Mouse (Mus musculus): ENCODE results near the gene Chic2. TPM values are rescaled to one million over a fixed set of nuclear protein-coding genes. Genes with fewer than 3 reads are reported as not detected.
A peak's percentile ranks its signal among the peaks of the same experiment; 100 is the strongest.

Gene Chic2
- polyA plus RNA-seq, 1 experiment = 31.6 TPM

DNA sequence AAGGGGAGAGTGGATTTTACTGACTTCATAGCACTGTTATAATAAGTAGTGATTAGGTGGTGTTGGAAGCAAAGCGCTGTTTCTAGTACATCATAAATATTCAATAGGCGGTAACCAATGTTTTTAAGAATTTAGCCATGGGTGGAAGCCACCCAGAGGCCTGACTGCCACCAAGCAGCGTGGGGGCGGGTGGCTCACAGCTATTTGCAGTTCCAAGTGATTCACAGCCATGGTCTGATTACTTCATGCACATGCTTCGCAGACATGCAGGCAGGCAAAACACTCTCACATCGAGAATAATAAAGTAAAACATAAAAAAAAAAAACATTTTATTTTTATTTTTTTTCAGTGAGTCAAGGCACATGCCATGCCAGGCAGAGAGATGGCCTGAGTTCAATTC is 75.2 kb downstream of the Chic2 start:
- TF ChIP-seq POLR2A (IDR thresholded peaks at IDR 0.05; ENCODE audit: borderline replicate concordance, extremely low read depth, insufficient read depth, insufficient read length, poor library complexity, severe bottlenecking) (no peak), CTCF (IDR thresholded peaks at IDR 0.05; ENCODE audit: borderline replicate concordance, extremely low read depth, insufficient read depth, insufficient read length) (no peak)
- no peak for DNase-seq (ENCODE audit: low read depth)

DNA sequence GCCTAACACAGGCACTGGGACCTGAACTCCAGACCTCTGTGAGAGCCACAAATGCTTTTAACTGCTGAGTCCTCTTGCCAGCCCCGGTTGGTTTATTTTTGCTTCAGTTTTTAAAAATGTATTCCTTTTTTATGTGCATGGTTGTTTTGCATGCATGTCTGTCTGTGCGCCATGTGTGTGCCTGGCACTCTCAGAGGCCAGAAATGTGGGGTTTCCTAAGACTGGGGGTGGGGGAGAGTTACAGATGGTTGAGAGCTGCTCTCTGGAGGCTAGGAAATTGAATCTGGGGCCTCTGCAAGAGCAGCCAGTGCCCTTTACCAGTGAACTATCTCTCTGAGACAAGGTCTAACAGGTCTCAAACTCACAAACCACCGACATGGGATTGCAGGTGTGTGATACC is 76.7 kb downstream of the Chic2 start:
- DNase-seq (ENCODE audit: low read depth) = peak; percentile 49
- TF ChIP-seq CTCF (IDR thresholded peaks at IDR 0.05; ENCODE audit: borderline replicate concordance, extremely low read depth, insufficient read depth, insufficient read length) = no peak
- TF ChIP-seq POLR2A (IDR thresholded peaks at IDR 0.05; ENCODE audit: borderline replicate concordance, extremely low read depth, insufficient read depth, insufficient read length, poor library complexity, severe bottlenecking) = no peak

DNA sequence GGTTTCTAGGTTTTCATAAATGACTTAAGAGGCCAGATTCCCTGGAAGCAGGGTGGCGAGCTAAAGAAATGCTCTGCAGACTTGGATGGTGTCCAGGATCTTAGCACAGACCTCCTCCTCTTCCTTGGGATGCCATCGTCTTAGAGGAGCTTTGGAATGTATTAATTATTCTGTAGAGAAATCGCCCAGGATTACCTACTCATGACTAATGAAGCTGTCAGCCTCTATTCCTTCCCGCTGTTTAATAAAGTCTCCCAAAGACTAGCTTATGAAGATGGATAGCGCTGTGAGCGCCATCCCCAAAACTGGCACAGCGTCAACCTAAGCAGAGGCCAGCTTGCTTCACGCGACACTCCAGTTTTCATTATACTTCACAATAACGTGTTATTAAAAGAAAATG is 77.7 kb downstream of the Chic2 start:
- TF ChIP-seq POLR2A (IDR thresholded peaks at IDR 0.05; ENCODE audit: borderline replicate concordance, extremely low read depth, insufficient read depth, insufficient read length, poor library complexity, severe bottlenecking) (no peak), CTCF (IDR thresholded peaks at IDR 0.05; ENCODE audit: borderline replicate concordance, extremely low read depth, insufficient read depth, insufficient read length) (no peak)
- peak; percentile 71 for DNase-seq (ENCODE audit: low read depth)

DNA sequence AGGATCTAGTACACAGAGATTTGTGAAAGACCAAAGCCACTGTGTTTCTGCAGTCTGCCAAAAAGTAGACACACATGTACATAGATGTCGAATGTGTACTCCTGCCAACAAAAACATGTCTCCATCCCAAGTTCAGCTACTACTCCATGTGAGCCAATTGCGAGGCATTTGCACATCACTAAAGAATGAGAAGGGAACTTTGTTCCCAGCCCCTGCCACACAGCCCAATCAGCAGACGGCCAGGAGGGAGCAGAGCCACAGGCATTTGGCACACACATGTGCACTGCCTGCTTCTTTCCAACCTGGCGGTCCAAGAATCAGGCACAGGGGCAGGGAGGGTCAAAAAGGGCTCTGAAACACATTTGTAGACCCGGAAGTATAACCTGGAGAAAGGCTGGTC is 81.8 kb downstream of the Chic2 start:
- DNase-seq (ENCODE audit: low read depth) = no peak

DNA sequence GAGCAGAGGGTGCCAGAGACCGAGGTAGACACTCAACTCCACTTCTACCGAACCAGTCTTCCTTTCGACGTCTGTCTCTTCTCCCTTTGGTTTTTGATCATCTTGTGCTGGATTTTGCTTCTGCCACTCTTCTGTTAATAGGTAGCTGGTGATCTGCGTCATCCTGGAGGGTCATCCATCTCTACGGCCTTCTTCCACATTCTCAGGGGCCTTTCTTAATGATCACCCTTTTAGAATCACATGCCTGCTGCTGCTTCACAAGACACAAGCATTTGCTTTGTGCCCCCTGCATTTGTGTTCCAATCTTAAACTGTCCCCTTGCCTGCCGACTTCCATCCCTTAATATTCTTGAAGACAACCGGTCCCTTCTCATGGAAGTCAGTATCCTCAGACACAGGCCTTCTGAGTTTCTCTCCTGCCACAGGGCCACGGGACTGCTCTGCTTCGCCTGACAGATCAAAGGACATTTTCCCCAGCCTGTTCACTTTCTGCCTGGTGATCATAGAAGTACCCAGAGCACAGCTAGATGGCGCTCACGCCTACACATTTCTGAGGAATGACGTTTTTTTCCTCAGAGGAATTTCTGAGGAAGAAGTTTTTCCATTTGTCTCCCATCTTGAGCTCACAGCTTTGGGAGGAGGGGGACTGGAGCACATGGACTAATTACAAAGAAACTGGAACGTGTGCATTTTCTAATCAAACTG is 83.6 kb downstream of the Chic2 start:
- DNase-seq (ENCODE audit: low read depth) = peak; percentile 90
- TF ChIP-seq CTCF (IDR thresholded peaks at IDR 0.05; ENCODE audit: borderline replicate concordance, extremely low read depth, insufficient read depth, insufficient read length) = peak; percentile 76; the same call in 1 of the 2 replicates
- no peak for TF ChIP-seq POLR2A (IDR thresholded peaks at IDR 0.05; ENCODE audit: borderline replicate concordance, extremely low read depth, insufficient read depth, insufficient read length, poor library complexity, severe bottlenecking)

More for the DNA sequence above, 81.8 kb downstream of the Chic2 start:
- TF ChIP-seq CTCF (IDR thresholded peaks at IDR 0.05; ENCODE audit: borderline replicate concordance, extremely low read depth, insufficient read depth, insufficient read length) = no peak
- TF ChIP-seq POLR2A (IDR thresholded peaks at IDR 0.05; ENCODE audit: borderline replicate concordance, extremely low read depth, insufficient read depth, insufficient read length, poor library complexity, severe bottlenecking) = no peak

DNA sequence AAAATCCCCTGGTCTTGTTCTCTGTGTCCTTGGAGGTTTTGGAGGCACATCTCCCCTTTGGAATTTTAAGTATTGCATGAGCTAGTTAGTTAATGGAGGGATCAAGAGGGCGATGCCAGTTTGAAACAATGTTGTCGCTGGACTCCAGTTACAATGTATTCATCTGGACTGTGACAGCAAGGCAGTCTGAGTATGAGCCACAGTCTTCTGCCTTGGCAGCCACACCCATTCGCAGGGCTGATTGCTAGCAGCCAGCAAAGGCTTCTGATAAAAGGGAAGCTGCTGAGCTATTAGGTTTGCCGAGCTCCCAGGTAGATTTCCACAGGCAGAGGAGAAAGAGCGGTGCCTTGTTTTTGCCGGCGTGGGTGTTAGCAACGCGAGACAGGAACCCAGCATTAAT is 84.3 kb downstream of the Chic2 start:
- DNase-seq (ENCODE audit: low read depth) = no peak
- TF ChIP-seq POLR2A (IDR thresholded peaks at IDR 0.05; ENCODE audit: borderline replicate concordance, extremely low read depth, insufficient read depth, insufficient read length, poor library complexity, severe bottlenecking) = no peak
- no peak for TF ChIP-seq CTCF (IDR thresholded peaks at IDR 0.05; ENCODE audit: borderline replicate concordance, extremely low read depth, insufficient read depth, insufficient read length)

DNA sequence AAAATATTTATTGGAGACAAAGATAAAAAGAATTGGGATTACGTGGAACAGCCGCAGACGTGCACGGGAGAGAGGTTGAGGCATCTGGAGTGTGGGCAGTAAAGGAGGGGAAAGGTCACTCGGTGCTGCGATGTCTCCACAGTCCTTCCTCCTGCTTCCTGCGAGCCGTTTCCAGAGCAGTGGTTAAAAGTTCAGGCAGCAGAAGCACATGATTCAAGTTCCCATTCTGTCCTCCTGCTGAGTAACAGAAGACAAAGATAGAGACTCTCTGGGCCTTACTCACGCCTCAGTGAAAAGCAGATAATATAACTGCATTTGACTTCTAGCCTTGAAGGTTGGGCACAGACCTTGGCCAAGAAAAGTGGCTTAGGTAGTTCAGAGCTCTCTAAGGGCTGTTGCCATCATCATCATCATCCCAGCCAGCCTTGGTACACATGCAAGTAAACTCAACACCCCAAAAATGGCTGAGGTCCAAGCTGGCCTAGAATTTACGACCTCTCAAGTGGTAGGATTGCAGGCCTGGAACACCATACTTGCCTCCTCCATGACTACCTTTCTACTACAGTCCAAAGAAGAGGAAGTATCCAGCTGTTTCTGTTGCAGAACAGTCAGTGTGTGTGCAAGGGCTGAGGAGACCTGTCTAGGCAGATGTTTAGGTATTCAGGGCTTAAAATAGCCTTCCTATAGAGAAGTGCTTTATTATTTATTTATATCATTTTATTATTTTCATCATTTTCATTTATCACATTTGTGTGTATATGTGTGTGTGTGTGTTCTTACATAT is 87.1 kb downstream of the Chic2 start:
- DNase-seq (ENCODE audit: low read depth) = no peak
- TF ChIP-seq CTCF (IDR thresholded peaks at IDR 0.05; ENCODE audit: borderline replicate concordance, extremely low read depth, insufficient read depth, insufficient read length) (no peak), POLR2A (IDR thresholded peaks at IDR 0.05; ENCODE audit: borderline replicate concordance, extremely low read depth, insufficient read depth, insufficient read length, poor library complexity, severe bottlenecking) (no peak)

DNA sequence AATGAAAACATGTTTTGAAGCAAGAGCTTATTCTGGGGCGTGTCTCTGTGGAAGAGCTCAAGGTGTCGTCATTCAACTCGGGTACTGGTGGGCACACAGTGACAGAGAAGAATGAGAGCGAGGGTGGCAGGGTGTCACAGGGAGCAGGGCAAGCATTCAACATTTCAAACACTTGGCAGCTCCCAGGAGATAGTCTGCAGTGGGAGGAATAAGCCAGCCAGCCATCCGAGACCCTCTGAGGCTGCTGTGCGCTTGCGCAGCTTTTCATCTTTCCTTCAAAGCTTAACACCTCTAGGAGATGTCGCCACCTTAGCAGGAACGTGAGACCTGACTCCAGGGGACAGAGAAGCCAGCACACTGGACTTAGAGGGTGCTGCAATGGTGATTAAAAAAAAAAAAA is 88.2 kb downstream of the Chic2 start:
- no peak for TF ChIP-seq CTCF (IDR thresholded peaks at IDR 0.05; ENCODE audit: borderline replicate concordance, extremely low read depth, insufficient read depth, insufficient read length)
- peak; percentile 28 for DNase-seq (ENCODE audit: low read depth)

DNA sequence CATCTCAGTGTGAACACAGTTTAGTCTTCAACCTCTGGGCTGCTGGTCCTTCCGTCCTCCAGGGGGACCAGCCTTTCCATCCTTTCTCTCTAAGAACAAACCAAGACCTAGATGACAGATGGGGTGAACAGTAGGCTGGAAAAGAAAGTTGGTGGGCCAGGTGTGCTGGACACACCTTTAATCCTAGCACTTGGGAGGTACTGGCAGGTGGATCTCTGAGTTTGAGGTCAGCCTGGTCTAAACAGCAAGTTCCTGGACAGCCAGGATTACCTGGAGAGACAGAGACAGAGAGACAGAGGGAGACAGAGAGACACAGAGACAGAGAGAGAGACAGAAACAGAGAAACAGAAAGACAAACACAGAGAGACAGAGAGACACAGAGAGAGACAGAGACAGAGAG is 89.0 kb downstream of the Chic2 start:
- no peak for TF ChIP-seq CTCF (IDR thresholded peaks at IDR 0.05; ENCODE audit: borderline replicate concordance, extremely low read depth, insufficient read depth, insufficient read length)

DNA sequence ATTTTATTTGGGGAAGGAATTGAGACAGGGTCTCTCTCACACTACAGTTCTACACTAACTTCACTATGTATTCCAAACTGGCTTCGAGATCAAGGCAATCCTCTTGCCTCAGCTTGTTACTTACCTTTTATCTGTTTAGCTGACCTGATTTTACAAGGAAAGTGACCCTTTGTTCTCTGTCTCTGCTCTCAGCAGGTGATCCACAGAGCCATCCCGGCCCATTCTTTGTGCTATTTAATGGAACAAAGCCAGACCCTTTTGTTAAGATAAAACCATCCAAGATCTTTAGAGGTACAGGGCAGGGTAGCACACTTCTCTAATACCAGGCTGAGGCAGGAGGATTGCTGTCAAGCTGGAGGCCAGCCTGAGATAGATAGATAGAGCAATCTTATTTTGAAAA is 91.6 kb downstream of the Chic2 start:
- DNase-seq (ENCODE audit: low read depth) = no peak
- no peak for TF ChIP-seq POLR2A (IDR thresholded peaks at IDR 0.05; ENCODE audit: borderline replicate concordance, extremely low read depth, insufficient read depth, insufficient read length, poor library complexity, severe bottlenecking)
- no peak for TF ChIP-seq CTCF (IDR thresholded peaks at IDR 0.05; ENCODE audit: borderline replicate concordance, extremely low read depth, insufficient read depth, insufficient read length)

More for the DNA sequence above, 89.0 kb downstream of the Chic2 start:
- DNase-seq (ENCODE audit: low read depth) = no peak

DNA sequence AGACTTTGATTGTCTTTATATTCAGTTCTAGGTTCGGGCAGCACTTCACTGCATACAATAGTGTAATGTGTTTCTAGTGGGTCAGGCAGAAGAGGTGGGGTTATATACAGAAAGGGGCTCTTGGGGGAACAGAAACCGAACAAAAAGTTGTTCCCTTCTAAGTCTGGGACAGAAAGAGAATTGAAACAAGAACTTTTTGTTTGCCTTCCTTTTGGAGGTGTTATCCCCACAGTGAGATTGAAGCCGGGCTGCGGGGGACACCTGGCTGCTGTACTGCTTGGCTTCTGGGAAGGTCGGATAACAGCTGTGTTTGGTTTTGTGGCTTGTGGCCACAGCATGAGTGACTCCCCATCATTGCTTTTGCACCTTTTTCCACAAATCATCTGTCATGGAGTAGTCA is 93.2 kb downstream of the Chic2 start:
- TF ChIP-seq CTCF (IDR thresholded peaks at IDR 0.05; ENCODE audit: borderline replicate concordance, extremely low read depth, insufficient read depth, insufficient read length) (no peak), POLR2A (IDR thresholded peaks at IDR 0.05; ENCODE audit: borderline replicate concordance, extremely low read depth, insufficient read depth, insufficient read length, poor library complexity, severe bottlenecking) (no peak)
- no peak for DNase-seq (ENCODE audit: low read depth)

DNA sequence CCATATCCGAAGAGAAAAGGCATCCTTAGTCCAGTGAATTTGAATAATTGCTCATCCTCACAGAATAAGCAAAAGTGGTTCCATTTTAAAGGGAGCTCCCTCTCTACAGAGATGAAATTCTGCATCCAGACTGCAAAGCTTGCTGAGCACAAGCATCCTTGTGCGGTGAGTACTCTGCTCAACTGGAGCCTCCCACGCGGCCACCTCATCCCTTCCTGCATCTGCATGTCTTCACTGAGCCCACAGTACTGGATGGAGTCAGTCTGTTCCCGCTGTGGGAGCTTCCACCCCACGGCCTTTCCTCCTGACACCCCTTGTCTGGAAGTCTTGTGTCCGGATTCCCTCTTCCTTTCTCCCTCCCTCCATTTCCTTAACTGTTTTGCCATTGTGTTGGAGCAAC is 95.3 kb downstream of the Chic2 start:
- no peak for DNase-seq (ENCODE audit: low read depth)
- TF ChIP-seq POLR2A (IDR thresholded peaks at IDR 0.05; ENCODE audit: borderline replicate concordance, extremely low read depth, insufficient read depth, insufficient read length, poor library complexity, severe bottlenecking) (no peak), CTCF (IDR thresholded peaks at IDR 0.05; ENCODE audit: borderline replicate concordance, extremely low read depth, insufficient read depth, insufficient read length) (no peak)
